Mouse (Mus musculus) bone marrow, adult 2 months (tissue): ENCODE data around the gene Agbl4. TPM values are rescaled to one million over a fixed set of nuclear protein-coding genes. Genes with fewer than 3 reads are reported as not detected.
A peak's percentile ranks its signal among the peaks of the same experiment; 100 is the strongest.

Experiments used
- H3K27ac ChIP-seq: fragments of 200-500 bp; 2 replicates; pipeline ENCODE4 v1.5.1; 2012; ENCODE audit warnings: low read depth, mild to moderate bottlenecking, control low read depth, inconsistent platforms, low read length; ENCODE audit not compliant: control insufficient read depth, poor library complexity, insufficient read depth
- H3K4me1 ChIP-seq: fragments of 200-500 bp; 2 replicates; pipeline ENCODE4 v1.6.1; 2011; ENCODE audit warnings: low read length; ENCODE audit not compliant: control insufficient read depth, insufficient read depth
- H3K4me3 ChIP-seq: fragments of 200-500 bp; replicated peaks from 2 replicates; pipeline ENCODE3; 2011; ENCODE audit warnings: mild to moderate bottlenecking, low read depth, low read length, control low read depth; ENCODE audit not compliant: control insufficient read depth
- CTCF ChIP-seq: fragments of 200-500 bp; IDR thresholded peaks from 2 replicates; pipeline ENCODE4 v1.5.1; 2011; ENCODE audit warnings: low read length, control low read depth; ENCODE audit not compliant: control insufficient read depth, insufficient read depth
- POLR2A ChIP-seq: fragments of 200-500 bp; IDR thresholded peaks from 2 replicates; pipeline ENCODE4 v1.6.1; 2011; ENCODE audit warnings: low read depth, mild to moderate bottlenecking, control low read depth, low read length, borderline replicate concordance; ENCODE audit not compliant: control insufficient read depth
- WGBS: fragments of 180-500 bp; shearing (Covaris S2); methylation state at CpG from one replicate; pipeline ENCODE4 v1.1.7; 2018; 5-methylcytosine and 5-hydroxymethylcytosine counted together
- polyA plus RNA-seq: library from polyadenylated mRNA; stranded (reverse); fragments of >200 nt; gene quantifications from 2 replicates; pipeline ENCODE4 v1.2.4, GENCODE M21; 2011; ENCODE audit warnings: low replicate concordance; ENCODE audit not compliant: missing spikeins, insufficient read depth, insufficient read length

Gene Agbl4
- polyA plus RNA-seq, 1 experiment = not detected

- Histone ChIP-seq H3K27ac (no peak overlapping the region), H3K4me1 (no peaks in the 10 kb centered on the region), H3K4me3 (no peak overlapping the region)
- TF ChIP-seq CTCF = no peak
- TF ChIP-seq POLR2A = no peak
- WGBS = 67% methylated on average over 1 of the region's 1 CpGs
These were observed 1075.6 kb downstream of the Agbl4 start for GRCm38 (mm10) chr4:111473014-111473413.

- Histone ChIP-seq H3K4me1 (no peaks in the 10 kb centered on the region), H3K27ac (no peak overlapping the region), H3K4me3 (no peak overlapping the region)
- 82% methylated on average over 10 of the region's 10 CpGs for WGBS
- TF ChIP-seq CTCF (no peak), POLR2A (no peak)
These were observed 1078.0 kb downstream of the Agbl4 start for GRCm38 (mm10) chr4:111475374-111475971.

- 70% methylated on average over 4 of the region's 4 CpGs for WGBS
- no peak overlapping the region for H3K4me3 ChIP-seq
- no peak for TF ChIP-seq CTCF
- no peak for TF ChIP-seq POLR2A
- no peak overlapping the region for H3K27ac ChIP-seq
- no peaks in the 10 kb centered on the region for H3K4me1 ChIP-seq
These were observed 1080.0 kb downstream of the Agbl4 start for GRCm38 (mm10) chr4:111477507-111477906.

- TF ChIP-seq CTCF (no peak), POLR2A (no peak)
- Histone ChIP-seq H3K4me3 (no peak overlapping the region), H3K27ac (no peak overlapping the region), H3K4me1 (no peaks in the 10 kb centered on the region)
- WGBS = 75% methylated on average over 5 of the region's 5 CpGs
These were observed 1086.0 kb downstream of the Agbl4 start for GRCm38 (mm10) chr4:111483499-111483898.

- no peak overlapping the region for H3K27ac ChIP-seq
- TF ChIP-seq POLR2A (no peak), CTCF (no peak)
- H3K4me3 ChIP-seq = no peak overlapping the region
- WGBS = 50% methylated on average over 5 of the region's 5 CpGs
- H3K4me1 ChIP-seq = no peaks in the 10 kb centered on the region
These were observed 1087.7 kb downstream of the Agbl4 start for GRCm38 (mm10) chr4:111485189-111485588.

- 72% methylated on average over 5 of the region's 5 CpGs for WGBS
- Histone ChIP-seq H3K27ac (no peak overlapping the region), H3K4me1 (no peaks in the 10 kb centered on the region), H3K4me3 (no peak overlapping the region)
- no peak for TF ChIP-seq POLR2A
- TF ChIP-seq CTCF = no peak
These were observed 1088.7 kb downstream of the Agbl4 start for GRCm38 (mm10) chr4:111486187-111486586.

GRCm38 (mm10) chr4:111487233-111487843 lies 1089.9 kb downstream of the Agbl4 start:
- H3K4me1 ChIP-seq = no peaks in the 10 kb centered on the region
- 84% methylated on average over 4 of the region's 4 CpGs for WGBS

GRCm38 (mm10) chr4:111493750-111494404 lies 1096.4 kb downstream of the Agbl4 start:
- Histone ChIP-seq H3K4me3 (no peak overlapping the region), H3K4me1 (no peaks in the 10 kb centered on the region), H3K27ac (no peak overlapping the region)
- WGBS = 56% methylated on average over 5 of the region's 5 CpGs
- TF ChIP-seq CTCF = peak; percentile 45; the same call in 1 of the 2 replicates
- no peak for TF ChIP-seq POLR2A

More at GRCm38 (mm10) chr4:111487233-111487843, 1089.9 kb downstream of the Agbl4 start:
- no peak overlapping the region for H3K27ac ChIP-seq
- TF ChIP-seq POLR2A (no peak), CTCF (no peak)
- H3K4me3 ChIP-seq = no peak overlapping the region
